Mouse (Mus musculus): Measurements from ENCODE around the gene Gm49380. TPM values are rescaled to one million over a fixed set of nuclear protein-coding genes. Genes with fewer than 3 reads are reported as not detected.

The Gm49380 gene
- polyA plus RNA-seq (2012; fragmentation: generic; extraction: Trizol) = 0.05 TPM
- long read RNA-seq, experiment 1 = 0 reads
- long read RNA-seq, experiment 2, partial matches to known transcripts = 0 of 1 reads
- long read RNA-seq, experiment 2, other reads (novel, unspliced or antisense) = 1 of 1 reads

- Histone ChIP-seq H3K79me3 (ENCODE audit: low read depth) (peaks cover 14% of the 10 kb centered on the region), H3ac (ENCODE audit: control insufficient read depth, insufficient read length, low read depth) (peak within 1 kb of the TSS; percentile 30), H3K27me3 (ENCODE audit: control insufficient read depth, insufficient read depth, insufficient read length) (no peaks in the 10 kb centered on the region), H3K36me3 (ENCODE audit: control insufficient read depth, insufficient read depth) (peaks cover 11% of the 10 kb centered on the region), H3K79me2 (ENCODE audit: control insufficient read depth, insufficient read depth) (peaks cover 41% of the 10 kb centered on the region), H3K4me3 (ENCODE audit: insufficient read depth, poor library complexity, severe bottlenecking) (peak within 1 kb of the TSS; percentile 60)
- TF ChIP-seq MYOD1 (IDR thresholded peaks at IDR 0.05; ENCODE audit: control insufficient read depth, insufficient read length, low read depth) (no peak), MYOG (IDR thresholded peaks at IDR 0.05; ENCODE audit: control insufficient read depth, extremely low read depth, insufficient read length) (no peak), CEBPB (IDR thresholded peaks at IDR 0.05; ENCODE audit: low read depth) (no peak), FOSL1 (IDR thresholded peaks at IDR 0.05; ENCODE audit: insufficient read depth, low read length, poor library complexity, severe bottlenecking) (no peak), USF1 (IDR thresholded peaks at IDR 0.05; ENCODE audit: low read depth) (no peak), CTCF (IDR thresholded peaks at IDR 0.05; ENCODE audit: control insufficient read depth, insufficient read depth, insufficient read length) (no peak), MAX (IDR thresholded peaks at IDR 0.05) (no peak)
Measured at GRCm38 (mm10) chr9:44113105-44113789, at the start of gene Gm49380, which contains the start of gene Rnf26. Gm49380 (minus strand) TSS chr9:44113500. Rnf26 (minus strand) TSS chr9:44113517.

- Histone ChIP-seq H3K4me3 (ENCODE audit: insufficient read depth, poor library complexity, severe bottlenecking) (no peak overlapping the region), H3K36me3 (ENCODE audit: control insufficient read depth, insufficient read depth) (peaks cover 64% of the 10 kb centered on the region)
Measured at GRCm38 (mm10) chr9:44159886-44160285, 46.6 kb upstream of the Gm49380 start.

GRCm38 (mm10) chr9:44147290-44147689 lies 34.0 kb upstream of the Gm49380 start:
- Histone ChIP-seq H3K4me3 (ENCODE audit: insufficient read depth, poor library complexity, severe bottlenecking) (no peak overlapping the region), H3ac (ENCODE audit: control insufficient read depth, insufficient read length, low read depth) (no peak overlapping the region), H3K79me2 (ENCODE audit: control insufficient read depth, insufficient read depth) (no peaks in the 10 kb centered on the region), H3K36me3 (ENCODE audit: control insufficient read depth, insufficient read depth) (peaks cover 31% of the 10 kb centered on the region), H3K27me3 (ENCODE audit: control insufficient read depth, insufficient read depth, insufficient read length) (no peaks in the 10 kb centered on the region), H3K79me3 (ENCODE audit: low read depth) (no peaks in the 10 kb centered on the region)
- TF ChIP-seq MYOG (IDR thresholded peaks at IDR 0.05; ENCODE audit: control insufficient read depth, extremely low read depth, insufficient read length) = no peak

More at GRCm38 (mm10) chr9:44159886-44160285, 46.6 kb upstream of the Gm49380 start:
- H3K79me3 ChIP-seq (ENCODE audit: low read depth) = no peaks in the 10 kb centered on the region
- no peak overlapping the region for H3ac ChIP-seq (ENCODE audit: control insufficient read depth, insufficient read length, low read depth)
- no peaks in the 10 kb centered on the region for H3K27me3 ChIP-seq (ENCODE audit: control insufficient read depth, insufficient read depth, insufficient read length)
- no peak for TF ChIP-seq USF1 (IDR thresholded peaks at IDR 0.05; ENCODE audit: low read depth)
- TF ChIP-seq FOSL1 (IDR thresholded peaks at IDR 0.05; ENCODE audit: insufficient read depth, low read length, poor library complexity, severe bottlenecking) = no peak
- TF ChIP-seq MYOD1 (IDR thresholded peaks at IDR 0.05; ENCODE audit: control insufficient read depth, insufficient read length, low read depth) = no peak
- TF ChIP-seq CTCF (IDR thresholded peaks at IDR 0.05; ENCODE audit: control insufficient read depth, insufficient read depth, insufficient read length) = no peak
- TF ChIP-seq MAX (IDR thresholded peaks at IDR 0.05) = no peak
- TF ChIP-seq MYOG (IDR thresholded peaks at IDR 0.05; ENCODE audit: control insufficient read depth, extremely low read depth, insufficient read length) = no peak
- no peak for TF ChIP-seq CEBPB (IDR thresholded peaks at IDR 0.05; ENCODE audit: low read depth)
- H3K79me2 ChIP-seq (ENCODE audit: control insufficient read depth, insufficient read depth) = no peaks in the 10 kb centered on the region

GRCm38 (mm10) chr9:44144718-44145060 lies 31.4 kb upstream of the Gm49380 start:
- Histone ChIP-seq H3K27me3 (ENCODE audit: control insufficient read depth, insufficient read depth, insufficient read length) (no peaks in the 10 kb centered on the region), H3K79me2 (ENCODE audit: control insufficient read depth, insufficient read depth) (no peaks in the 10 kb centered on the region), H3K36me3 (ENCODE audit: control insufficient read depth, insufficient read depth) (peaks cover 26% of the 10 kb centered on the region), H3ac (ENCODE audit: control insufficient read depth, insufficient read length, low read depth) (no peak overlapping the region), H3K4me3 (ENCODE audit: insufficient read depth, poor library complexity, severe bottlenecking) (no peak overlapping the region), H3K79me3 (ENCODE audit: low read depth) (no peaks in the 10 kb centered on the region)
- TF ChIP-seq MYOG (IDR thresholded peaks at IDR 0.05; ENCODE audit: control insufficient read depth, extremely low read depth, insufficient read length) = no peak
- TF ChIP-seq MAX (IDR thresholded peaks at IDR 0.05) = no peak
- no peak for TF ChIP-seq FOSL1 (IDR thresholded peaks at IDR 0.05; ENCODE audit: insufficient read depth, low read length, poor library complexity, severe bottlenecking)
- TF ChIP-seq CTCF (IDR thresholded peaks at IDR 0.05; ENCODE audit: control insufficient read depth, insufficient read depth, insufficient read length) = no peak
- no peak for TF ChIP-seq USF1 (IDR thresholded peaks at IDR 0.05; ENCODE audit: low read depth)
- no peak for TF ChIP-seq MYOD1 (IDR thresholded peaks at IDR 0.05; ENCODE audit: control insufficient read depth, insufficient read length, low read depth)
- TF ChIP-seq CEBPB (IDR thresholded peaks at IDR 0.05; ENCODE audit: low read depth) = no peak

- Histone ChIP-seq H3K4me3 (ENCODE audit: insufficient read depth, poor library complexity, severe bottlenecking) (no peak overlapping the region), H3K79me2 (ENCODE audit: control insufficient read depth, insufficient read depth) (no peaks in the 10 kb centered on the region), H3K79me3 (ENCODE audit: low read depth) (no peaks in the 10 kb centered on the region), H3ac (ENCODE audit: control insufficient read depth, insufficient read length, low read depth) (no peak overlapping the region), H3K36me3 (ENCODE audit: control insufficient read depth, insufficient read depth) (peaks cover 26% of the 10 kb centered on the region), H3K27me3 (ENCODE audit: control insufficient read depth, insufficient read depth, insufficient read length) (no peaks in the 10 kb centered on the region)
- TF ChIP-seq USF1 (IDR thresholded peaks at IDR 0.05; ENCODE audit: low read depth) (no peak), MAX (IDR thresholded peaks at IDR 0.05) (no peak), CTCF (IDR thresholded peaks at IDR 0.05; ENCODE audit: control insufficient read depth, insufficient read depth, insufficient read length) (no peak), MYOG (IDR thresholded peaks at IDR 0.05; ENCODE audit: control insufficient read depth, extremely low read depth, insufficient read length) (no peak), CEBPB (IDR thresholded peaks at IDR 0.05; ENCODE audit: low read depth) (no peak), FOSL1 (IDR thresholded peaks at IDR 0.05; ENCODE audit: insufficient read depth, low read length, poor library complexity, severe bottlenecking) (no peak), MYOD1 (IDR thresholded peaks at IDR 0.05; ENCODE audit: control insufficient read depth, insufficient read length, low read depth) (no peak)
Measured at GRCm38 (mm10) chr9:44144023-44144717, 30.9 kb upstream of the Gm49380 start.

All from C2C12 (cell line).